Mouse (Mus musculus): ENCODE measurements around the gene Pnmt. TPM values are rescaled to one million over a fixed set of nuclear protein-coding genes. Genes with fewer than 3 reads are reported as not detected.

Gene Pnmt
- 1 to 10 TPM in 1 of 2 experiments, under 1 TPM in 1; 0.76 to 1.6 TPM for total RNA-seq (2021)

- intact Hi-C loops (cut with DNase I): no loop called here
- no peak for DNase-seq
Observed at GRCm38 (mm10) chr11:98385638-98386585, at the start of gene Pnmt. Pnmt (plus strand) TSS chr11:98386450.

GRCm38 (mm10) chr11:98338507-98338961, 47.7 kb upstream of the Pnmt start:
- intact Hi-C loops (cut with DNase I): no loop called here

GRCm38 (mm10) chr11:98339071-98339501, 47.2 kb upstream of the Pnmt start:
- DNase-seq: no peak
- intact Hi-C loops (cut with DNase I): no loop called here

More at GRCm38 (mm10) chr11:98338507-98338961, 47.7 kb upstream of the Pnmt start:
- peak; percentile 41 to 46 for DNase-seq

GRCm38 (mm10) chr11:98339679-98340287, 46.5 kb upstream of the Pnmt start:
- DNase-seq: no peak
- intact Hi-C loops (cut with DNase I): no loop called here

GRCm38 (mm10) chr11:98340597-98340996, 45.7 kb upstream of the Pnmt start:
- intact Hi-C loops (cut with DNase I): no loop called here
- no peak for DNase-seq

GRCm38 (mm10) chr11:98341174-98341573, 45.1 kb upstream of the Pnmt start:
- intact Hi-C loops (cut with DNase I): no loop called here
- DNase-seq: no peak

GRCm38 (mm10) chr11:98342000-98342945, 44.0 kb upstream of the Pnmt start:
- intact Hi-C loops (cut with DNase I): loop anchor here (1.0 to 2.0 kb wide), 4 partner anchors 30 to 115 kb away; no protein-coding TSS in a partner anchor
- peak; percentile 98 to 99 for DNase-seq

- peak; percentile 79 to 86 for DNase-seq
- intact Hi-C loops (cut with DNase I): loop anchor here (2.0 kb wide), 2 partner anchors 80 to 94 kb away; partner anchors contain the start of gene Mien1
Observed at GRCm38 (mm10) chr11:98345253-98345652, 41.0 kb upstream of the Pnmt start.

- intact Hi-C loops (cut with DNase I): no loop called here
- no peak for DNase-seq
Observed at GRCm38 (mm10) chr11:98346168-98346567, 40.1 kb upstream of the Pnmt start.

- DNase-seq: no peak
- intact Hi-C loops (cut with DNase I): no loop called here
Observed at GRCm38 (mm10) chr11:98347385-98348082, 38.7 kb upstream of the Pnmt start.

GRCm38 (mm10) chr11:98348083-98348961, 37.9 kb upstream of the Pnmt start, which contains the start of gene Ppp1r1b:
Ppp1r1b (plus strand) TSS chr11:98348404.
- intact Hi-C loops (cut with DNase I): no loop called here

GRCm38 (mm10) chr11:98349308-98349707, 36.9 kb upstream of the Pnmt start:
- no peak for DNase-seq
- intact Hi-C loops (cut with DNase I): no loop called here

More at GRCm38 (mm10) chr11:98348083-98348961, 37.9 kb upstream of the Pnmt start, which contains the start of gene Ppp1r1b:
- peak; percentile 41 to 51 for DNase-seq

- DNase-seq: no peak
- intact Hi-C loops (cut with DNase I): no loop called here
Observed at GRCm38 (mm10) chr11:98352272-98352990, 33.8 kb upstream of the Pnmt start.

GRCm38 (mm10) chr11:98353651-98354211, 32.5 kb upstream of the Pnmt start:
- intact Hi-C loops (cut with DNase I): no loop called here
- DNase-seq: no peak

- intact Hi-C loops (cut with DNase I): no loop called here
Observed at GRCm38 (mm10) chr11:98354445-98354844, 31.8 kb upstream of the Pnmt start.

GRCm38 (mm10) chr11:98355732-98356299, 30.4 kb upstream of the Pnmt start:
- DNase-seq: peak in 1 of 2 experiments; percentile 56
- intact Hi-C loops (cut with DNase I): no loop called here

More at GRCm38 (mm10) chr11:98354445-98354844, 31.8 kb upstream of the Pnmt start:
- DNase-seq: no peak

Data from heart, postnatal 36 days (tissue).